Mouse (Mus musculus) frontal cortex, postnatal 10 days (tissue): ENCODE data around the gene Mknk1.

Experiments
- DNase-seq, 2 experiments: peaks; one replicate each; pipeline ENCODE4 v3.0.0; 2022; ENCODE audit warnings: low spot score in 2 of 2, mixed read lengths in 1 of 2

Gene Mknk1

DNA sequence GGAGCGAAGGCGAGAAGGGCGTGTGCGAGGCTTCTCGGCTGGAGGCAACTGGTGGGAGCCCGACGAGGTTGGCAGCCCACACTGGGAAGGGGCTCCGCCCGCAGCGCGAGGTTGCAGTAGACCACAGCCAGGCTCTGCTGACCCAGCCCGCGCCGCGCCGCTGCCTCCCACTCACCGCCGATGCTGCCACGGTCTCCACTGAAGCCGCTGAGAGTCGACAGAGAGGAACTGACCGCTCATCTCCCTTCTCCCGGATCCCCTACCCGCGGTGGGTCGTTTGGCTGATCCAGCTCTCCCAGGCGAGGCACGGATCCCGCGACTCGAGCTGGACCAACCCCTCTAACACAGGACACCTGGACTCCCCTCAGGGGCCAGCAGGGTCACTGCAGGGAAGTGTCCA lies 51.6 kb downstream of the Mknk1 start, which contains the start of gene 6430628N08Rik:
Gene 6430628N08Rik, plus strand, starts transcription at position 113 of the 400 bp plus-strand sequence.
- DNase-seq = no peak

DNA sequence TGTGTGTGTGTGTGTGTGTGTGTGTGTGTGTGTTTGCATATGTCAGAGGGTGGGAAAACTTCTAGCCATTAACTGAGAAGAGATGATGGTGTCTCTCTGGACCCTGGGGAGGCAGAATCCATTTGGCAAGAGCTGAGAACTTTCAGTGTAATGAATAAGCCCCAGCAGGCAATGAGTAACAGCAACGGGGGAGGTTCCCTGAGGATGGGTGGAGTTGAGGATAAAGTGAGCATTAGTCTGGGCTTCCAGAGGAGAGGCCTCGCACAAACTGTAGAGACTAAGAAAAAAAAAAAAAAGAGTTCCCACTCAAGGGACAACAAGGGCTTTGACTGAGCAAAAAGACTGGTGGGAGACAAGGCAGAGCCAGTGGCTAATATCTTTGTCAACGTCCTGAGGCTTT lies 55.3 kb downstream of the Mknk1 start:
- no peak for DNase-seq

DNA sequence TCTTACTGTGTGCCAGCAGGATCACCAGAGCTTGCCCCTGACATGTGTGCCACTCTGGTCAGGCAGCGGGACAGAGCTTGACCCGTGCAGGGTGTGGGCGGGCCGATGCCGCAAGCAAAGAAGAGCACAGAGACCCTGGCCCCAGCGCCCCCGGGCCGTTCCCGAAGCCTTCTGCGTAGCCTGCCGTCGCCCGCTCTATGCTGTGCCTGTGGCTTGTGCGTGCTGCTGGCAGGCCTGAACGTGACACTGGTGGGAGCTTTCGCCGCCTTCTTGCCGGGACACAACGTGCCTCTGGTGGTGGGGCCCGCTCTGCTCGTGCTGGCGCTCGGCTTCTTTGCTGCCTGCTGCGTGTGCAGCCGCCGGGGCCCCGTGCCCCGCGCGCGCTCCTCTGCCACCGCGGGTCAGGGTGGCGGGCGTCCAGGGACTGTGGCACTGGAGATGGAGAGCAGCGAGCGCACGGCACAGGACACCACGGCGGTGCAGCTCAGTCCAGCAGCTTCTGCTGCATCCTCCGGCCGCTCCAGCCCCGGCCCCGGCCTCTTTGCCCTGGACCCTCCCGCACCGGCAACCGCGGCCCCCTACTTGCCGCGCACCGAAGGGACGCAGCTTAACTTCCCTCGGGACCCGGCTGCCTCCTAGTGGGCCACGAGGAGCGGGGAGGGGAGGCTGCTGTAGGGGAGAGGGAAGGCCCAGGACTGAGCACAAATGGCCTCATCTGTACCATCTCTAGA lies 59.1 kb downstream of the Mknk1 start:
- peak in 1 of 2 experiments; percentile 25 for DNase-seq

DNA sequence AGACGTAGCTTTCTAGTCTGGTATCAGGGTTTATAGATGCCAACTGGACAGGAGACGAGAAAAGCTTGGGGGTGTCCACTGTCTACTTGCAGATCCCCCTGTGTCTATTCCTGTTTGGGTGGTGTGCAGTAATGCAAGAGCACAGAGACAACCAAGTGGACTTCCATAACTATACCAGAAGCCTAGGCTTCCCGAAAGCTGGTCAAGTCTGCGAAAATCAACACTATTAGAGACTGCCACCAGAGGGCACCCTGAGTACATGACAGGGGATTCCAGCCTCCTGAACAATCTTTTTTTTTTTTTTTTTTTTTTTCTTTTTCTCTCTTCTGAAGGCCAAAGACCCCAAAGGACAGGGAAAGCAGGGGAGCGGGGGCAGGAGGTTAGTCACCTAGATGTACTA lies 63.8 kb downstream of the Mknk1 start:
- DNase-seq = peak in 1 of 2 experiments; percentile 81

DNA sequence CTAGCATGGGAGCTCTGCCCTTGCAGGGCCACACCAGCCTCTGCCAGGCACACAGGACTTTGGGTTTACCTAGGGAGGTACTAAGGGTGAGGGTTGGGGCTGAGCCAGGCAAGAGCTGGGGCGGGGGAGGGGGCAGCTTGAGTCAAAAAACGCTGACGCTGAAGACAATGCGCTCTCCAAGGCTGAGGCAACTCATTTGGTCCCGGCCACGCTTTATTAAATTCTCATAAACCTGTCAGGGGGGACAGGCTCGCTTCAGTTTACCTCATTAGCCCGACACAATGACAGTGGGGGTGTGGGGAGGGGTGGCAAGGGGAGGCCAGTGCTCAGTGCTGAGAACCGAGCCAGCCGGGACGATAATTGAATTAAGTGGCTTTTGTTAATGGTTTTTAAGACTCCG lies 65.4 kb downstream of the Mknk1 start:
- DNase-seq = no peak

DNA sequence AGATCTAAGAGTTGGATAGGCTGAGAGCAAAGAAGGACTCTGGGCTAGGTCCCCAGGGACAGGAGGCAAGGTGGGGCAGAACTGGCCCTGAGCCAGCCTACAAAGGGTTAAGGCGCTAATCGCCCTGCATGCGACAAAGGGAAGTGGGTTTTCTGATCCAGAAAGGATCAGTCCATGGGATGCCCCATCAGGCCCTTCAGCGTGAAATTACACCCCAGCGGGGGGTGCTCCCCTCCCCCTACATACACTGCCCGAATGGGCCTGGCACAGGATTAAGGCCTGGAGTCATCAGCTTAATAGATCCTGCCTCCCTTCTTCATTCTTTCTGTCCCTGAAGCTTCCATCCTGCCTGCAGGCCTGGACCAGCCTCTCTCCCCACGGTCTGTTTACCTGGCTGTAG lies 66.7 kb downstream of the Mknk1 start:
- no peak for DNase-seq

DNA sequence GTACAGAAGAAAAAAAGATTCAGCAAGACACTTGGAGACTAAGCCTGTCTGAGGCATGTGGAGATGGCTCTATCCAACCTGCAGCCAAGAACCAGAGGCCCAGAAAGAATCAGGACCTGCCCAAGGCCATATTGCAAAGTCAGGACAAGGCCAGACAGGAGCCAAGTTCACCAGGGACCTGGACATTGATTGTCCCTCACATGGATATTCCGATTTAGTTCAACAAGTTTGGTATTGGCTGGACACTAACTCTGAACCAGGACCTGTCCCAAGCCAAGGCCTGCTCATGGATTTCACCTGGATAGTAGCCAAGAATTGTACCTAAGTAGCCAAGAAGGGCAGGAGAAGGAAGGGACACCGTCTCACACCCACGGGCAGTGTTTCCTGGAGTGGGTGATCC lies 67.8 kb downstream of the Mknk1 start:
- no peak for DNase-seq

DNA sequence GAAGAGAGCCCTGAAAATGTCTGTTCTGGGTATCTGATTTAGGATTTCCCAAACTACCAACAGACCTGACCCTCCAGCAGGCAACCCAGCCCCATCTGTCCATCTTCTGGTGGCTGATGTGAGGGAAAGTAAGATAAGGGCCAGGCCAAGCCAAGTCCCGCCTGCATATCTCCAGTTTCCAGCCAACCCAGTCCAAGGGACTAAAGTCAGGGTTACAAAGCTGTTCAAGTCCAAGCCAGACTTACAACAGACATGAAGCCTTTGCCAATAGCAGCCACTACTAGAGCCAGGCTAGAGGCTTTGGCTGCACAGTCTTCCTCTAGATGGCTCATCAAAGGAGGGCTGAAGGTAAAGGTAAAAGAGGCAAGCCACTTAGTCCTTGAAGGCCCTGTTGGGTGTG lies 69.0 kb downstream of the Mknk1 start:
- DNase-seq = no peak

DNA sequence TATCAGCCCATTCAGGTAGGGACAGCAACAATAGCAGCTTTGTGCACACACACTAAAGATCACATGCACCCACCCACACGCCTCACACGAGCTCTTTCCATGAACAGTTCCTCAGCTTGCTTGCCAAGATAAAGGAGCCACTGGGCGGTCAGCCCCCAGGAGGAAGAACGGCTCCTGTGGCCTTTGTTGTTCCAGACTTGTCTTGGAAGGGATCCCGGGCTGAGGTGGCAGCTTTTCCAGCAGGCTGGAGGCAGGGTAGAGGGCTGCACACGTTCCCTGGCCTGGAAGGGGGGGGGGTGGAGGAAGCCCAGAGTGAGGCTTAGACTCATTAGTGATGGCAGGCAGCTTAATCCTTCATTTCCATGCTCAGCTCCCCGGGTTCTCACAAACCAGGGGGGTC lies 69.6 kb downstream of the Mknk1 start:
- DNase-seq = no peak

DNA sequence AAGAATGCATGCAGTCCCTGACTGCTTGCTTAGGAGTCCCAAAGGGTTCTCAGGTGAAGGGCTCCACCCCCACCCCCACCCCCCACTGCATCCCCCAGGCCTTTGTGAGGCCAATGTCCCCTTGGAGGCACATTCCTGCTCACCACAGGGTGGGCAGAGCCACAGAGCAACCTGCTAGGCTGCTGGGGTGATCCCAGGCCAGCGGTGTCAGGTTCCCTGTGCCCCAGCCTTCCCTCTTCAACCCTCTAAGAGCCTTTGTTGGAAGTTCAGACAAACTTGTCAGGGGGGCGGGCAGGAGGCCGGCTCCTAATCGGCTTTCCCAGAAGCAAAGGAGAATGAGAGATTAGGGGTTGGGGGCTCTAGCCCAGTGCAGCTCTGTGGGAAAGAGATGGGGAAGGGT lies 72.6 kb downstream of the Mknk1 start:
- no peak for DNase-seq

DNA sequence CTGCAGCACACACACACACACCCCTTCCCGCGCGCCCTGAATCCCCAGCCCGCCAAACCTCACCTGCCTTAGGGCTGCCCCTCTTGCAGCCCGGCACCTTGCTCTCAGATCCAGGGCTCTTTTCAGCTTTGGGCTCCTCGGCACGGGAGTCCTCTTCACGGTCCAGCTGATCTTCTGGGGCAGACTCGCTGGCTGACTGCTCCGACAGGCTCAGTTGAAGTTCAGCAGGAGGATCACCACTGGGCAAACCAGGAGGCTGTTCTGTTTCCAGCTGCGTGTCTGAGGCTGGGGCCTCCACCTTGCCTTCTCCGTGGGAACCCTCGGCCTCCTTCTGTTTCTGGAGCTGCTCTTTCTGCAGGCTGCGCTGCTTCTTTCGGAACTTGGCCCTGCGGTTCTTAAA lies 80.9 kb downstream of the Mknk1 start:
- no peak for DNase-seq

DNA sequence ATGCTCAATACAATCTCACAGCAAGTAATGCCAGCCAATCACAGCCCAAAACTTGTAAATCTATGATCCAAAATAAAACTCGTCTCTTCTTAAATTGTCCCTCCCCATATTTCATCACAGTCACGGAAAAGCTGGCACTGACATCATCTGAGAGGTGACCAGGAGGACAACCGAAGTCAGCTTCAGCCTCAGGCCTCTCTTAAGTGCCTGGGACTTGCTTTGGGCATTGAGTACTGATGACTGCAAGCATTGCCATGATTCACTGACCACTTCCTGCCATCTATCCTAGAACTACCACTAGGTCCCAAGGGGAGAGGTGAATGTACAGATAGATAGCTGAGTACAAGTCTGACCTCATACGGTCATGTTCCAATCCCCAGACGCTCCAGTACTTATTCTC lies 83.7 kb downstream of the Mknk1 start:
- DNase-seq = no peak

DNA sequence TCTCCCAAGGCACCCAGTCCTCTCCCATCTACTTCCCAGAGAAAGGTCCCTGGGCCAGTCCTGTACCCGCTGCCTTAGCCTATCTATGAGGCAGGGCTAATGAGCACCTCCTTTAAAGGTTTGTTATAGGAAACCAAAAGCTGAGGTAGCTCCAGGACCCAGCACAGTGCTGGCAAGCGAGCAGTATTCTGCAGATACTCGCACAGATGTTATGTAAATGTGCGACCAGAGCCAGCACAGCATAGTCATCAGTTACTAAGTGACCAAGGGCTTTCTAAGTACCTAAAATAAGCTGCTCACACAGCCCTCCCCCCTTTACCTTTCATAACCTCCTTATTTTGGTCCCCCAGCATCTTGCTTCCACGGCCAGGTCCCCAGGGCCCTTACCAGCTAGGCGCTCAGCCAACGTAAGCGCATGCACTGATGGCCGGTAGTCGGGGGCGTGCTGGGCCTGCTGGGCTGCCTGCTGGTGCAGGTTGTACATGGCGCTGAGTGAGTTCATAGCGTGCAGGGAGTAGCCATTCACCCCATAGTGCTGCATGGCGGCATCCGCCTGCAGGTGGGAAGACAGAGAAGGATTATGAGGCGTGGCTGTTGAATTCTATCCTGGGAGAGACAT lies 84.4 kb downstream of the Mknk1 start:
- DNase-seq = no peak

DNA sequence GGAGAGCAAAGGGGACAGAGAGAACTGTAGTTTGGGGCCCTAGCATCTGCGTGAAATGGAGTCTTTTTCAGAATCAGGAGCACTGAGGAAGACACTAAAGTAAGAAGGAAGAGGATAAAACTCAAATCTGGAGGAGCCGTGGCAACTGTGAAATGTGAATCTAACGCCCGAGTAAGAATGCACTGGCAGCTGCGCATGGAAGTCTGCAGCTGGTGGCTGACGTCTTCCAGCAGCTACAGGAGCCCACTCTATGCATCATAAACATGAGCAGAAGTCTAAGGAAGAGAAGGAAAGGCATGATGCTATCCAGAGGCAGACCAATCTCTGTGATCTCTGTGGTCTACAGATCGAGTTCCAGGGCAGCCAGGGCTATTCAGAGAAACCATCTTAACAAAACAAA lies 88.6 kb downstream of the Mknk1 start:
- DNase-seq = no peak
